Mouse (Mus musculus): ENCODE results near the gene Ccdc146.

Gene Ccdc146

GRCm38 (mm10) chr5:21263202-21264055 lies 161.0 kb downstream of the Ccdc146 start:
- no peak for DNase-seq

DNA sequence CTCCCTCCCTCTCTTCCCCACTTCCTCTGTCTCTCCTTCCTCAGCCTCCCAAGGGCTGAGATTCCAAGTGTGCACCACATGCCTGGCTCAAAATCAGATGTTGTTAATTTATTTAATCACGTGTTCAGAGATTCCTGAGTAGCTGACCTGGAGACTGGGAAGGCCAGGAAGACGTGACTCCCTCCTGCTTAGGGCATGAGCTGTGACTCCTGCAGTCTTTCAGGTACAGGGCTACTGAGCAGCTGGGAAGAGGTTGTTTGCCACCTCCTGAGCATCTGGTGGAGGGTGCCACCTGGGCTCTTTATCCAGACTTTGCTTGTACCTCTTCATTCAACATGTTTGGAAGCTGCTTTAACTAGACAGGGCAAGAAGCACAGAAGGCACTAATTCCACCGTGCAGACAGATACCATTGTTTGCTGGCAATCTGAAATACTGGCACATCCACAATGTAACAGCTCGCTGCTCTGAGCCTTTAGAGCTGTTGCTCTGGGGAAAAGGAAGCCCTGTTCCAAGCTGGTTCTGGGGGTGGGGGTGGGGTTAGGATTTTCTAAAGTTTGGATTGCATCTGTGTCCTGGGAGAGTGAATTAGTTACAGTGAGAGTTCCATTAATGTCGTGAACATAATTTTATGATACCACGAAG lies 163.2 kb downstream of the Ccdc146 start:
- no peak for DNase-seq

GRCm38 (mm10) chr5:21260746-21261145 lies 163.7 kb downstream of the Ccdc146 start:
- no peak for DNase-seq

DNA sequence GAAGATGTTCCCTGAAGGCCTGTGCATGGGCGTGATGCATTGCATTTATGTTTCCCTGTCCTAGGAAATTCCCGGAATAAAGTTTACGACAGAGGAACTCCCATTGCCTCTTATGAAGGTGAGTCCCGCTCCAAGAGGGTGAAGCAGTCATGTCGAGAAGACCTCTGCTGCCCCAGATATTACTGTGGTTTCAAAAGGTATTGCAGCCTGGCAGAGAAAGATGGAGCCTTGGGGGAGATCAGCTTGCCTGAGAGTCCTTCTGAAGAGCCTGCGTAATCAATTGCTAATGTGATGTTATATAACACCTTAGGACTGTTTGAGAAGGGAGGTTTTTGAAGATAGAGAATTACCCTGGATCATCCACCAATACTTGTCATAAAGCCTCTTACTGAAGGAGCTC lies 166.7 kb downstream of the Ccdc146 start:
- no peak for DNase-seq

- no peak for DNase-seq
Measured at GRCm38 (mm10) chr5:21257126-21257525, 167.4 kb downstream of the Ccdc146 start.

- no peak for DNase-seq
Measured at GRCm38 (mm10) chr5:21255551-21256132, 168.8 kb downstream of the Ccdc146 start.

DNA sequence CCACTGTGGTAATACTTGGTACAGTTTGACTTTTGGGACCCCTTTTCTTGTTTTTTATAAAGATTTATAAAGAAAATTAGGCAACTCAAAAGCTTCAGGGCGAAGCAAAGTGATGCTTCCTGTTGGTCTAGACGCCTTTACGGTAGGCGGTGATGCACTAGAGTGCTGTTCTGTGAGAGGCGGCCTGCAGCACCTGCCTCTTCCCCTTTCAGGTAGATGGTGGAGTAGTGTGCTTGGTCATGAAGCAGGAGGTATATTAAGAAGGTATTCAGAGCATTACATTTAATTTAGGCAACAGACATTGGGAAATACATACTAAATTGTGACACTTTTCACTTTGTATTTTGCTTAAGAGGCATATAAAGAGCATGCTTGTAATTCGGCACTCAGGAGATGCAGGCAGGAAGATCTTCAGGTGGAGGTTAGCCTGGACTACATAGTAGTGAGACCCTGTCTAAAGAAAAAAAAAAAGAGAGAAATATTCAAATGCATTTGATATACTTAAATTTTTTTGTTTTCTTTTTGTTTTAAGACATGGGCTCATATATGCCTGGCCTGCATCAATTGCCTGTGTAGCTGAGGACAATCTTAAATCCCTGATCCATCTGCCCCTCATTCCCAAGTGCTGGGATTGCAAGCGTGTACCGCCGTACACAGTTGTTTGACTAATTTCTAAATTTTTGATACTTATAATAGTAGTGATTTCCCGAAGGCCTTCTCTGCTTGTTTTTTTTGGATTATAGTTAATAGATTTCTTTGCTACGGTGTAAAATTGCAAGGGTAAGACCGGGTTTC lies 169.5 kb downstream of the Ccdc146 start:
- no peak for DNase-seq

DNA sequence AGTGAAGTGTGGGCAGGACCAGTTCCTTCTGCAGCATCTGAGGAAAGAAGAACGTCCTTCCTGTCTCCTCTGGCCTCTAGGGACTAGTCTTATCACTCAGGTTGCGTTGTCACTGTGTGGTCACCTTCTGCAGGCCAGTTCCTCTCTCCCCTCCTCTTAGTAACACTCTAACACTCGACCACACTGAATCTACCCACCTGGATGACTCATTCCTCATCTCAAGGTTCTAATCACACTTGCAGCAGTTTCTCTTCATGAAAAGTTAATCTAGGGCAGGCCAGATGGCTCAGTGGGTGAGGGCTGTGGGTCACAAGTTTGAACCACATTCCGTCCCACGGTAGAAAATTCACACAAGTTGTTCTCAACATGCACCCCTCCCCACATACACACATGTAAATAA lies 175.6 kb downstream of the Ccdc146 start:
- no peak for DNase-seq

DNA sequence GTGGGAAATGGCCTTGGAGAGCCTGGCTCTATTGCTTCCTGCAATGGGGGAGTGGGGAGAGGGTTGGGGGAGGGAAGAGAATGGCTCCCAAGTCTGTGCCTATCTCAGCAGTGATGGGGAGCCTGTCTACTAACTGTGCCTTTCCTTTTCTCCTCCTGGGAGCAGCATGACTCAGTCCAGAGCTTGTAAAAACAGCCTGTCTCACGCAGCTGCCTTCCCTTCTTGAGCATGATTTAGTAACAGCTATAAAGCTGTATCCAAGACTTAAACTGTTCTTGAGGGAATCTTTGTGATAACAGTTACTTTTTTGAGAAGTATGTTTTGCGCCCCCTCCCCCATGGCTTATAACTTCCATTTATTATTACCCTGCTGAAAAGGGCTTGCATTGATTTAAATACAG lies 176.6 kb downstream of the Ccdc146 start:
- DNase-seq = no peak

GRCm38 (mm10) chr5:21246794-21247193 lies 177.7 kb downstream of the Ccdc146 start:
- DNase-seq = no peak

- no peak for DNase-seq
Measured at GRCm38 (mm10) chr5:21245241-21245640, 179.2 kb downstream of the Ccdc146 start.

GRCm38 (mm10) chr5:21244575-21244974 lies 179.9 kb downstream of the Ccdc146 start:
- DNase-seq = no peak
